Mouse (Mus musculus): ENCODE data around the gene Tom1l2.

Gene Tom1l2

GRCm38 (mm10) chr11:60178005-60178404 lies 174.7 kb downstream of the Tom1l2 start:
- no peak for DNase-seq (ENCODE audit: low read depth, low spot score)

GRCm38 (mm10) chr11:60176975-60177657 lies 175.6 kb downstream of the Tom1l2 start:
- DNase-seq (ENCODE audit: low read depth, low spot score): no peak
